Mouse (Mus musculus) duodenum, adult 2 months (tissue): ENCODE results near the gene 2610318N02Rik. TPM values are rescaled to one million over a fixed set of nuclear protein-coding genes. Genes with fewer than 3 reads are reported as not detected.

Experiments
- polyA plus RNA-seq: library from polyadenylated mRNA; depleted of rRNA; stranded (reverse); fragments of >200 nt; gene quantifications from 2 replicates; pipeline ENCODE4 v1.2.3, GENCODE M21; 2012; ENCODE audit warnings: low replicate concordance; rRNA removed

The 2610318N02Rik gene
- polyA plus RNA-seq: 7.8 and 8.6 TPM in 2 replicates

GRCm38 (mm10) chr16:17124871-17125520 is at the start of gene 2610318N02Rik:
Gene 2610318N02Rik (minus strand): TSS chr16:17125167.

GRCm38 (mm10) chr16:17146772-17147235 is 21.8 kb upstream of the 2610318N02Rik start, which contains the start of gene Ccdc116:
Gene Ccdc116 (minus strand): TSS chr16:17147229.

GRCm38 (mm10) chr16:17144339-17144738 is 19.4 kb upstream of the 2610318N02Rik start, which contains the start of gene Ydjc:
Gene Ydjc (plus strand): TSS chr16:17144621.

GRCm38 (mm10) chr16:17132089-17132905 is 7.3 kb upstream of the 2610318N02Rik start, which contains the start of gene Sdf2l1:
Gene Sdf2l1 (minus strand): TSS chr16:17132383.

GRCm38 (mm10) chr16:17110771-17111743 is 13.9 kb downstream of the 2610318N02Rik start, which contains the start of gene Ppil2:
Gene Ppil2 (minus strand): TSS chr16:17111257.

GRCm38 (mm10) chr16:17069511-17070443 is 55.2 kb downstream of the 2610318N02Rik start, which contains the start of gene Ypel1:
Gene Ypel1 (plus strand): TSS chr16:17069696.

Other genes starting within 250 kb of the 2610318N02Rik start
- 2.0 and 3.2 TPM in 2 replicates for gene Ppm1f, start 228.7 kb downstream of the 2610318N02Rik start, polyA plus RNA-seq
- 21.3 and 29.2 TPM in 2 replicates for gene Mapk1, start 141.8 kb downstream of the 2610318N02Rik start, polyA plus RNA-seq
- gene Ypel1, start 55.5 kb downstream of the 2610318N02Rik start, polyA plus RNA-seq: 0.46 and 1.0 TPM in 2 replicates
- gene Ppil2, start 13.9 kb downstream of the 2610318N02Rik start, polyA plus RNA-seq: 53.5 and 68.0 TPM in 2 replicates
- gene Sdf2l1, start 7.2 kb upstream of the 2610318N02Rik start, polyA plus RNA-seq: 91.9 and 94.2 TPM in 2 replicates
- 71.0 and 99.9 TPM in 2 replicates for gene Ydjc, start 19.5 kb upstream of the 2610318N02Rik start, polyA plus RNA-seq
- 14.5 and 14.6 TPM in 2 replicates for gene Ccdc116, start 22.1 kb upstream of the 2610318N02Rik start, polyA plus RNA-seq
- gene Ube2l3, start 77.5 kb upstream of the 2610318N02Rik start, polyA plus RNA-seq: 56.4 and 75.8 TPM in 2 replicates
- 0.06 and 0.11 TPM in 2 replicates for gene Rimbp3, start 83.4 kb upstream of the 2610318N02Rik start, polyA plus RNA-seq
- 1.2 and 2.2 TPM in 2 replicates for gene Hic2, start 108.4 kb upstream of the 2610318N02Rik start, polyA plus RNA-seq
- gene Tmem191c, start 150.9 kb upstream of the 2610318N02Rik start, polyA plus RNA-seq: 6.2 and 12.6 TPM in 2 replicates
- gene Serpind1, start 206.2 kb upstream of the 2610318N02Rik start, polyA plus RNA-seq: 0.08 TPM in 1 of 2 replicates, not detected in the other